Mouse (Mus musculus): ENCODE measurements around the gene Mecom.

- TF ChIP-seq CHD2 (IDR thresholded peaks at IDR 0.05; ENCODE audit: low read depth, low read length) (no peak), ZNF384 (IDR thresholded peaks at IDR 0.05; ENCODE audit: low read depth, low read length) (no peak), MAFK (IDR thresholded peaks at IDR 0.05; ENCODE audit: insufficient read depth, low read depth, low read length) (no peak), HCFC1 (IDR thresholded peaks at IDR 0.05; ENCODE audit: borderline replicate concordance, insufficient read depth, low read length) (no peak), ZC3H11A (IDR thresholded peaks at IDR 0.05; ENCODE audit: borderline replicate concordance, low read depth, low read length) (no peak)
These were observed 390.6 kb downstream of the Mecom start for GRCm38 (mm10) chr3:30157128-30157670.
